Mouse (Mus musculus) cortical plate, adult 2 months (tissue): ENCODE data around the gene Tnni2.

Experiments used
- CTCF ChIP-seq: fragments of 200-500 bp; IDR thresholded peaks from 2 replicates; pipeline ENCODE4 v1.5.1; 2011; ENCODE audit warnings: mild to moderate bottlenecking, control low read depth, low read length; ENCODE audit not compliant: insufficient read depth; ENCODE audit errors: extremely low read depth
- POLR2A ChIP-seq: fragments of 200-500 bp; IDR thresholded peaks from 2 replicates; pipeline ENCODE4 v1.6.1; 2011; ENCODE audit warnings: mild to moderate bottlenecking, low read length, control low read depth; ENCODE audit not compliant: insufficient read depth; ENCODE audit errors: extremely low read depth

DNA sequence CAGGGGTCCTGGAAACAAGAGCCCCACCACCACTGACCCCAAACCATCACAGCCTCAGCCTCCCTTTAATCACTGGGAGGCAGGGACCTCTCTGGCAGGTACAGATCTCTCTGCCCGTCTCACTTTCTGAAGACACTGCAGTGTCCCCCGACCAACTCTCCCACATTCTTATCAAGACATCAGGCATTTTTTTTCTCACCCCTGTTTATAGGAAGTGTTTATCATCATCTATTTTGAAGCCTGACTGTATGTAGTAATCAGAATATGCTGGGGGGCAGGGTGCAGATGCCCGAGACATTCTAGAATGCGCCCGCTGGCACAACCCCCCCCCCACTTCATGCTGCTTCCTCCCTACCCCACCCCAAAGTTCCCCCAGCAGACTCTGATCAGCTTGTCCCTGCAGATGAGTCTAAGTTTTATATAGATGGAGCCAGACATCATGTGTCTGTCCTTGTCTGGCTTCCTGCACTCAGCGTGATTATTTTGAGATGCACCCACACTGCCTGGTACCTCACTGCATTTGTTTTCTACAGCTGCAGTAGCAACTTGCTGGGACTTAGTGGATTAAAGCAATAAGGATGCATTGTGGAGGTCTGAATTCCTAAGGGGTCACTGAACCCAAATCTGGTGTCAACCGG lies 41.4 kb upstream of the Tnni2 start:
- TF ChIP-seq CTCF (no peak), POLR2A (no peak)
